Mouse (Mus musculus) limb, embryonic 14.5 days (tissue): Measurements from ENCODE around the gene Taf1c. TPM values are rescaled to one million over a fixed set of nuclear protein-coding genes. Genes with fewer than 3 reads are reported as not detected.

ENCODE experiments used
- ATAC-seq: fragments of 200-750 bp; cut with Nextera tagmentation; 2 replicates; pipeline ENCODE4 v1.8.0; 2017; ENCODE audit warnings: low read depth, moderate number of reproducible peaks, moderate TSS enrichment; ENCODE audit not compliant: low FRiP score
- DNase-seq: peaks from one replicate; pipeline ENCODE4 v3.0.0-alpha.2; 2015; ENCODE audit warnings: low spot score
- H3K27ac ChIP-seq: fragments of 300-500 bp; sonication (generic); replicated peaks from 2 replicates; pipeline ENCODE4 v1.5.1; 2014; ENCODE audit warnings: low read depth, mild to moderate bottlenecking, low read length, moderate library complexity, mixed read lengths
- H3K27me3 ChIP-seq: fragments of 300-500 bp; sonication (generic); 2 replicates; pipeline ENCODE4 v1.6.1; 2014; ENCODE audit warnings: low read length, mixed read lengths; ENCODE audit not compliant: control insufficient read depth, insufficient read depth
- H3K36me3 ChIP-seq: fragments of 300-500 bp; sonication (generic); 2 replicates; pipeline ENCODE4 v1.6.1; 2014; ENCODE audit warnings: mild to moderate bottlenecking, low read length, moderate library complexity, mixed read lengths; ENCODE audit not compliant: control insufficient read depth, insufficient read depth
- H3K4me1 ChIP-seq: fragments of 300-500 bp; sonication (generic); 2 replicates; pipeline ENCODE4 v1.6.1; 2014; ENCODE audit warnings: antibody characterized with exemption, low read length, mixed read lengths; ENCODE audit not compliant: control insufficient read depth, insufficient read depth
- H3K4me2 ChIP-seq: fragments of 300-500 bp; sonication (generic); replicated peaks from 2 replicates; pipeline ENCODE4 v1.6.1; 2014; ENCODE audit warnings: low read depth, mild to moderate bottlenecking, low read length, moderate library complexity; ENCODE audit not compliant: severe bottlenecking
- H3K4me3 ChIP-seq: fragments of 300-500 bp; sonication (generic); replicated peaks from 2 replicates; pipeline ENCODE4 v1.5.1; 2014; ENCODE audit warnings: low read length
- H3K9ac ChIP-seq: fragments of 300-500 bp; sonication (generic); 2 replicates; pipeline ENCODE4 v1.6.1; 2014; ENCODE audit warnings: mild to moderate bottlenecking, low read depth, low read length, moderate library complexity; ENCODE audit not compliant: severe bottlenecking
- H3K9me3 ChIP-seq: fragments of 300-500 bp; sonication (generic); 2 replicates; pipeline ENCODE4 v1.6.1; 2016; ENCODE audit warnings: low read length; ENCODE audit not compliant: control insufficient read depth
- POLR2A ChIP-seq: fragments of 200-500 bp; IDR thresholded peaks from 2 replicates; pipeline ENCODE4 v1.8.0; 2012; ENCODE audit warnings: inconsistent platforms, mild to moderate bottlenecking, moderate library complexity, borderline replicate concordance; ENCODE audit not compliant: insufficient read depth, insufficient read length; ENCODE audit errors: extremely low read depth
- WGBS: fragments of 180-500 bp; shearing (Covaris S2); extraction: QIAGEN DNeasy Blood & Tissue Kit; methylation state at CpG from one replicate; pipeline ENCODE4 v1.1.7; 2014; 5-methylcytosine and 5-hydroxymethylcytosine counted together
- polyA plus RNA-seq, 2 experiments: library from polyadenylated mRNA; depleted of rRNA in 1 of 2; stranded (reverse) in 1 of 2; unstranded in 1 of 2; fragments of >200 nt; fragmentation: Nextera tagmentation in 1 of 2; extraction: Ambion mirVana in 1 of 2; gene quantifications; 2 replicates each; pipeline versions ENCODE4 v1.2.1 to v1.2.3; 2012 to 2014

Taf1c gene
- polyA plus RNA-seq, 2 experiments = 11.3 to 18.4 TPM

GRCm38 (mm10) chr8:119574437-119575365 lies 30.3 kb downstream of the Taf1c start, which contains the start of the genes Hsdl1 and Dnaaf1:
Gene Hsdl1, minus strand, starts transcription at chr8:119575183.
Gene Dnaaf1, plus strand, starts transcription at chr8:119575235.
- WGBS = under 1% methylated on average over 49 of the region's 97 CpGs
- peak; percentile 85 for DNase-seq
- Histone ChIP-seq H3K9me3 (no peaks in the 10 kb centered on the region), H3K9ac (peak within 1 kb of the TSS; percentile 65), H3K4me1 (peaks cover 7% of the 10 kb centered on the region; the same call in 1 of the 2 replicates), H3K4me3 (peak within 1 kb of the TSS; percentile 76), H3K27ac (no peak within 1 kb of the TSS), H3K4me2 (peak within 1 kb of the TSS; percentile 91), H3K27me3 (0 out of 2 replicates have a peak, but pooled peaks cover 6% of the 10 kb centered on the region), H3K36me3 (no peaks in the 10 kb centered on the region)
- 0 out of 2 replicates have a peak, but pooled peaks have one; percentile 38 for TF ChIP-seq POLR2A
- peak; percentile 91 for ATAC-seq

- WGBS = 79% methylated on average over 4 of the region's 4 CpGs
- ATAC-seq = no peak
- Histone ChIP-seq H3K4me2 (no peak overlapping the region), H3K4me1 (peaks cover 7% of the 10 kb centered on the region; the same call in 1 of the 2 replicates), H3K27ac (no peak overlapping the region), H3K9me3 (no peaks in the 10 kb centered on the region), H3K4me3 (no peak overlapping the region), H3K9ac (no peak overlapping the region), H3K27me3 (0 out of 2 replicates have a peak, but pooled peaks cover 6% of the 10 kb centered on the region), H3K36me3 (0 out of 2 replicates have a peak, but pooled peaks cover 3% of the 10 kb centered on the region)
- TF ChIP-seq POLR2A = no peak
- no peak for DNase-seq
Observed at GRCm38 (mm10) chr8:119572411-119572810, 32.6 kb downstream of the Taf1c start.

- no peak overlapping the region for H3K27ac ChIP-seq
- no peak overlapping the region for H3K9ac ChIP-seq
- ATAC-seq (no peak), DNase-seq (no peak)
- 92% methylated on average over 6 of the region's 6 CpGs for WGBS
- 0 out of 2 replicates have a peak, but pooled peaks cover 5% of the 10 kb centered on the region for H3K27me3 ChIP-seq
- 0 out of 2 replicates have a peak, but pooled peaks cover 3% of the 10 kb centered on the region for H3K36me3 ChIP-seq
- H3K4me2 ChIP-seq = no peak overlapping the region
- no peaks in the 10 kb centered on the region for H3K9me3 ChIP-seq
- H3K4me3 ChIP-seq = no peak overlapping the region
- peaks cover 7% of the 10 kb centered on the region; the same call in 1 of the 2 replicates for H3K4me1 ChIP-seq
- no peak for TF ChIP-seq POLR2A
Observed at GRCm38 (mm10) chr8:119571135-119571534, 33.9 kb downstream of the Taf1c start.

- H3K9ac ChIP-seq = no peak overlapping the region
- WGBS = 40% methylated on average over 4 of the region's 4 CpGs
Observed at GRCm38 (mm10) chr8:119569881-119570280, 35.1 kb downstream of the Taf1c start.

GRCm38 (mm10) chr8:119568951-119569350 lies 36.1 kb downstream of the Taf1c start:
- DNase-seq (no peak), ATAC-seq (no peak)
- Histone ChIP-seq H3K9ac (no peak overlapping the region), H3K9me3 (no peaks in the 10 kb centered on the region), H3K4me1 (peaks cover 3% of the 10 kb centered on the region; the same call in 1 of the 2 replicates), H3K27me3 (no peaks in the 10 kb centered on the region), H3K36me3 (peaks cover 16% of the 10 kb centered on the region), H3K4me3 (no peak overlapping the region), H3K27ac (no peak overlapping the region), H3K4me2 (no peak overlapping the region)
- TF ChIP-seq POLR2A = no peak
- 61% methylated on average over 7 of the region's 7 CpGs for WGBS

More at GRCm38 (mm10) chr8:119569881-119570280, 35.1 kb downstream of the Taf1c start:
- DNase-seq = no peak
- Histone ChIP-seq H3K27ac (no peak overlapping the region), H3K4me2 (no peak overlapping the region), H3K9me3 (no peaks in the 10 kb centered on the region), H3K4me1 (peaks cover 7% of the 10 kb centered on the region; the same call in 1 of the 2 replicates), H3K27me3 (no peaks in the 10 kb centered on the region), H3K4me3 (no peak overlapping the region), H3K36me3 (peaks cover 9% of the 10 kb centered on the region)
- no peak for TF ChIP-seq POLR2A
- ATAC-seq = no peak
